Mouse (Mus musculus) bone marrow macrophage, adult 2 months (primary cell): ENCODE results near the gene Gm13289. TPM values are rescaled to one million over a fixed set of nuclear protein-coding genes. Genes with fewer than 3 reads are reported as not detected.
"Not testable (repeated sequence)": the region's sequence is repeated elsewhere in the genome, so short reads cannot be mapped to it uniquely, and the experiment has no call there.

Experiments used
- H3K27ac ChIP-seq: 2 replicates; pipeline ENCODE4 v1.5.1; 2012; ENCODE audit warnings: low read depth, low read length; ENCODE audit not compliant: insufficient read depth
- H3K4me1 ChIP-seq: 2 replicates; pipeline ENCODE4 v1.6.1; 2012; ENCODE audit warnings: low read length; ENCODE audit not compliant: control insufficient read depth, insufficient read depth
- H3K4me3 ChIP-seq: 2 replicates; pipeline ENCODE4 v1.5.1; 2012; ENCODE audit warnings: mild to moderate bottlenecking, low read length, moderate library complexity; ENCODE audit not compliant: insufficient read depth
- CTCF ChIP-seq: IDR thresholded peaks from 2 replicates; pipeline ENCODE4 v1.5.1; 2012; ENCODE audit warnings: low read depth, mild to moderate bottlenecking, low read length, moderate library complexity
- POLR2A ChIP-seq: IDR thresholded peaks from 2 replicates; pipeline ENCODE4 v1.6.1; 2012; ENCODE audit warnings: mild to moderate bottlenecking, low read depth, low read length, borderline replicate concordance
- polyA plus RNA-seq: library from polyadenylated mRNA; stranded (reverse); fragments of >200 nt; gene quantifications from 2 replicates; pipeline ENCODE4 v1.2.4, GENCODE M21; 2012; ENCODE audit not compliant: missing spikeins, insufficient read depth, insufficient read length

Gm13289 gene
- polyA plus RNA-seq, 1 experiment, result not detected

- H3K4me1 ChIP-seq, H3K27ac ChIP-seq, H3K4me3 ChIP-seq: not testable (repeated sequence)
These were observed 17.4 kb downstream of the Gm13289 start, which contains the start of gene Gm13275 for GRCm38 (mm10) chr4:88793936-88794675. Gene Gm13275, plus strand, starts transcription at chr4:88794487.

DNA sequence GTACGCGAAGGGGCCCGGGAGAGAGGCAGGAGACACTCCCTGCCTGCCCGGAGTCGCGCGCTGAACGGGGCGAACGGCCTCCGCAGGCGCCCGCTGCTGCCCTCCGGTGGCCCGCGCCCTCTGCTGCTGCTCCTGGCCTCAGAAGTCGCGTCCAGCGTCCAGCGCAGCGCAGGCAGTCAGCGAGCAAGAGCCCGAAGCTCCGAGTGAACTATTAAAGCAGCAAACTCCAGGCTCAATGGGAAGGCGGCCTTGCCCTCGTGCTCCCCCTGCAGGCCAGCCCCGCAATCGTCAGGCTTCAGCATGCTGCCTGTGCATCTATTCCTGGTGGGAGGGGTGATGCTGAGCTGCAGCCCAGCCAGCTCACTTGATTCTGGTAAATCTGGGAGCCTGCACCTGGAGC, 20.4 kb downstream of the Gm13289 start, which contains the start of gene Gm13279:
Gm13279 (plus strand) TSS at position 301 of the 400 bp plus-strand sequence.
- H3K27ac ChIP-seq, H3K4me1 ChIP-seq: not testable (repeated sequence)

GRCm38 (mm10) chr4:88799365-88799764, 22.6 kb downstream of the Gm13289 start, which contains the start of gene Gm13285:
Gene Gm13285, plus strand, starts transcription at chr4:88799665.
- not testable (repeated sequence) for H3K27ac ChIP-seq, H3K4me3 ChIP-seq

More for the DNA sequence above, 20.4 kb downstream of the Gm13289 start, which contains the start of gene Gm13279:
- not testable (repeated sequence) for H3K4me3 ChIP-seq

DNA sequence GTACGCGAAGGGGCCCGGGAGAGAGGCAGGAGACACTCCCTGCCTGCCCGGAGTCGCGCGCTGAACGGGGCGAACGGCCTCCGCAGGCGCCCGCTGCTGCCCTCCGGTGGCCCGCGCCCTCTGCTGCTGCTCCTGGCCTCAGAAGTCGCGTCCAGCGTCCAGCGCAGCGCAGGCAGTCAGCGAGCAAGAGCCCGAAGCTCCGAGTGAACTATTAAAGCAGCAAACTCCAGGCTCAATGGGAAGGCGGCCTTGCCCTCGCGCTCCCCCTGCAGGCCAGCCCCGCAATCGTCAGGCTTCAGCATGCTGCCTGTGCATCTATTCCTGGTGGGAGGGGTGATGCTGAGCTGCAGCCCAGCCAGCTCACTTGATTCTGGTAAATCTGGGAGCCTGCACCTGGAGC, 26.2 kb downstream of the Gm13289 start, which contains the start of gene Gm13287:
Gm13287 (plus strand) TSS at position 301 of the 400 bp plus-strand sequence.
- H3K4me3 ChIP-seq, result peak within 1 kb of the TSS; percentile 17; the same call in 1 of the 2 replicates
- H3K27ac ChIP-seq, H3K4me1 ChIP-seq: not testable (repeated sequence)

More at GRCm38 (mm10) chr4:88799365-88799764, 22.6 kb downstream of the Gm13289 start, which contains the start of gene Gm13285:
- not testable (repeated sequence) for H3K4me1 ChIP-seq

DNA sequence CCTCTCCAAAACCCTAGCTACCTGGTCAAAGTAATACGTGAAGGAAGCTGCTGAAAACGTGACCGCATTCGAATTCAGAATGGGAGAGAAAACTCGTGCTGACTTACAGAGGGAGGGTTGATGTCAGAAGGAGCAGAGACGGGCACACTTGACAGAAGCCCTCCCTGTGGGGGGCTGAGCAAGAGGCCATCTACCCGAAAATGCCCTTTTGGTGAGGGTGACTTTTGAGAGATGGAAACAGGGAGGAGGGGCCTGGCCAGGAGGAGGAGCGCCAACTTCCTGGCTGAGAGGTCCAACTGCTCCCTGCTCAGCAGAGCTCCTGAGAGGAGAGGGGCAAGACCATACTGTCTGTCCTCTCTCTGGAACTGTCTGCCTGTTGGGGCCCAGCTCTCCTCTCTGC, 28.5 kb downstream of the Gm13289 start, which contains the start of gene Gm13288:
Gm13288 (plus strand) TSS at position 301 of the 400 bp plus-strand sequence.
- 0 out of 2 replicates have a peak within 1 kb of the TSS, but pooled peaks have one; percentile 14 for H3K4me3 ChIP-seq
- not testable (repeated sequence) for H3K4me1 ChIP-seq

GRCm38 (mm10) chr4:88805761-88806160, 29.0 kb downstream of the Gm13289 start:
- 0 out of 2 replicates have a peak overlapping the region, but pooled peaks have one; percentile 14 for H3K4me3 ChIP-seq
- not testable (repeated sequence) for H3K27ac ChIP-seq, H3K4me1 ChIP-seq

More for the DNA sequence above, 28.5 kb downstream of the Gm13289 start, which contains the start of gene Gm13288:
- not testable (repeated sequence) for H3K27ac ChIP-seq

- Histone ChIP-seq H3K27ac (no peak within 1 kb of the TSS), H3K4me1 (no peaks in the 10 kb centered on the region), H3K4me3 (no peak within 1 kb of the TSS)
- no peak for TF ChIP-seq POLR2A
- TF ChIP-seq CTCF, result no peak
These were observed 39.2 kb downstream of the Gm13289 start, which contains the start of gene Ifna7 for GRCm38 (mm10) chr4:88815928-88816327. Gene Ifna7, plus strand, starts transcription at chr4:88816228.

DNA sequence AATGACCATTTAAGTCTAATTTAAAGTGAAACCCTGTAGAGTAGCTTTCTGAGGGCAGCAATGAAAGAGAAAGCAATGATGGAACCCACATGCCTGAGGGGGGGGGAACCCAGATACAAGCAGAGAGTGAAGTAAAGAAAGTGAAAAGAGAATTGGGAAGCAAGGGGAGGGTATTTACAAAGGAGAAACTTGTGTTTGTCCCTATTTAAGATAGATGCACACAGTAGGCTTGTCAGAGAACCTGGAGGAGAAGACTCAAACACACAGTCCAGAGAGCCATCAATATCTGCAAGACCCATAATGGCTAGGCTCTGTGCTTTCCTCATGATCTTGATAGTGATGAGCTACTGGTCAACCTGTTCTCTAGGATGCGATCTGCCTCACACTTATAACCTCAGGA, 42.9 kb downstream of the Gm13289 start, which contains the start of gene Ifna11:
Ifna11 (plus strand) TSS at position 301 of the 400 bp plus-strand sequence.
- TF ChIP-seq CTCF (no peak), POLR2A (no peak)
- no peak within 1 kb of the TSS for H3K4me3 ChIP-seq
- H3K27ac ChIP-seq, result no peak within 1 kb of the TSS
- no peaks in the 10 kb centered on the region for H3K4me1 ChIP-seq

DNA sequence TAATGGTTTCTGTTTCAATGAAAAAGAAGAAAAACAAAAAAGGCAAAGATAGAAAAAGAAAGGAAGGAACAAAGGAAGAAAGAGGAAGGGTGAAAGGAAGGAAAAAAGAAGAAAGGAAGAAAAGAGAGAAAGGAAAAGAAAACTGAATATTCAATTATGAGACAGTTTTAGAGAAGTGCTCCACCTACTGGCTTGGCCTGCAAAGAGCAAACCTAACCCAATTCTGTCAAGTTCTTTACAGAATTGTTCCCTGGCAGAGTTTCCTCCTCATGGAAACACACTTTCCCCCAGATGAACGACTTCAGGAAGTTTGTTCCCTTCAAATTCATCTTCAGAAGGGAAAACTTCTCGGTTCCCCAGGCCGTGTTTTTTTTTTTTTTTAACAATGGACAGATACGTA, 46.3 kb downstream of the Gm13289 start:
- H3K27ac ChIP-seq, result no peak overlapping the region
- H3K4me1 ChIP-seq, result no peaks in the 10 kb centered on the region
- no peak overlapping the region for H3K4me3 ChIP-seq
- TF ChIP-seq POLR2A (no peak), CTCF (no peak)

Other genes starting within 250 kb of the Gm13289 start
- gene Ifna15, start 218.7 kb upstream of the Gm13289 start, polyA plus RNA-seq, result not detected in 2 replicates
- gene Ifna14, start 205.1 kb upstream of the Gm13289 start, polyA plus RNA-seq, result not detected in 2 replicates
- not detected in 2 replicates for gene Ifna9, start 184.5 kb upstream of the Gm13289 start, polyA plus RNA-seq
- gene Ifna12, start 173.5 kb upstream of the Gm13289 start, polyA plus RNA-seq, result not detected in 2 replicates
- not detected in 2 replicates for gene C87499, start 142.5 kb upstream of the Gm13289 start, polyA plus RNA-seq
- not detected in 2 replicates for gene Ifna13, start 132.5 kb upstream of the Gm13289 start, polyA plus RNA-seq
- not detected in 2 replicates for gene Ifna16, start 100.0 kb upstream of the Gm13289 start, polyA plus RNA-seq
- gene Ifna2, start 93.0 kb upstream of the Gm13289 start, polyA plus RNA-seq, result not detected in 2 replicates
- not detected in 2 replicates for gene Ifnab, start 85.6 kb upstream of the Gm13289 start, polyA plus RNA-seq
- not detected in 2 replicates for gene Gm26566, start 55.1 kb upstream of the Gm13289 start, polyA plus RNA-seq
- gene Klhl9, start 54.5 kb upstream of the Gm13289 start, polyA plus RNA-seq, result 60.5 and 64.8 TPM in 2 replicates
- gene Gm13271, start 22.1 kb upstream of the Gm13289 start, polyA plus RNA-seq, result not detected in 2 replicates
- not detected in 2 replicates for gene Gm13283, start 16.8 kb upstream of the Gm13289 start, polyA plus RNA-seq
- not detected in 2 replicates for gene Gm13290, start 3.1 kb upstream of the Gm13289 start, polyA plus RNA-seq
- gene Gm13272, start 2.9 kb downstream of the Gm13289 start, polyA plus RNA-seq, result not detected in 2 replicates
- gene Ifnz, start 5.2 kb downstream of the Gm13289 start, polyA plus RNA-seq, result not detected in 2 replicates
- gene Gm13276, start 8.8 kb downstream of the Gm13289 start, polyA plus RNA-seq, result not detected in 2 replicates
- gene Gm13277, start 11.7 kb downstream of the Gm13289 start, polyA plus RNA-seq, result not detected in 2 replicates
- gene Gm13278, start 14.6 kb downstream of the Gm13289 start, polyA plus RNA-seq, result not detected in 2 replicates
- gene Gm13275, start 17.6 kb downstream of the Gm13289 start, polyA plus RNA-seq, result not detected in 2 replicates
- not detected in 2 replicates for gene Gm13279, start 20.5 kb downstream of the Gm13289 start, polyA plus RNA-seq
- gene Gm13285, start 22.7 kb downstream of the Gm13289 start, polyA plus RNA-seq, result not detected in 2 replicates
- gene Gm13287, start 26.3 kb downstream of the Gm13289 start, polyA plus RNA-seq, result not detected in 2 replicates
- gene Gm13288, start 28.6 kb downstream of the Gm13289 start, polyA plus RNA-seq, result not detected in 2 replicates
- not detected in 2 replicates for gene Ifna7, start 39.3 kb downstream of the Gm13289 start, polyA plus RNA-seq
- gene Ifna11, start 43.0 kb downstream of the Gm13289 start, polyA plus RNA-seq, result not detected in 2 replicates
- not detected in 2 replicates for gene Ifna6, start 50.5 kb downstream of the Gm13289 start, polyA plus RNA-seq
- not detected in 2 replicates for gene Ifna5, start 58.6 kb downstream of the Gm13289 start, polyA plus RNA-seq
- not detected in 2 replicates for gene Ifna4, start 64.9 kb downstream of the Gm13289 start, polyA plus RNA-seq
- not detected in 2 replicates for gene Ifna1, start 73.2 kb downstream of the Gm13289 start, polyA plus RNA-seq
- not detected in 2 replicates for gene Ifne, start 103.3 kb downstream of the Gm13289 start, polyA plus RNA-seq